Mouse (Mus musculus): Measurements from ENCODE around the gene Gm35315. TPM values are rescaled to one million over a fixed set of nuclear protein-coding genes. Genes with fewer than 3 reads are reported as not detected.

Gm35315 gene
- 0.11 and 0.16 TPM in 2 replicates for polyA plus RNA-seq (2014; fragmentation: Nextera tagmentation; extraction: Ambion mirVana)

GRCm38 (mm10) chr5:110094030-110094846 is at the start of gene Gm35315:
Gene Gm35315 (minus strand): TSS chr5:110094420.
- Histone ChIP-seq H3K27ac (replicated peaks in 1 of 2; ENCODE audit: control insufficient read depth in 1 of 2, insufficient read depth in 1 of 2, low read depth in 2 of 2, low read length in 2 of 2) (peak within 1 kb of the TSS in 1 of 2 experiments; percentile 10; a peak in 1 of 4 replicates), H3K9me3 (ENCODE audit: control insufficient read depth, low read length) (no peaks in the 10 kb centered on the region), H3K9ac (ENCODE audit: low read length) (peak within 1 kb of the TSS; percentile 64), H3K4me3 (ENCODE audit: control insufficient read depth in 1 of 2, insufficient read depth in 1 of 2, low read depth in 1 of 2, low read length in 2 of 2) (peak within 1 kb of the TSS; percentile 54 to 70), H3K27me3 (ENCODE audit: control insufficient read depth, insufficient read depth, low read length) (no peaks in the 10 kb centered on the region), H3K4me2 (ENCODE audit: low read length) (peak within 1 kb of the TSS; percentile 69), H3K4me1 (ENCODE audit: control insufficient read depth in 2 of 2, insufficient read depth in 2 of 2, low read length in 2 of 2) (peaks cover 3 to 6% of the 10 kb centered on the region in 2 experiments; a peak in 3 of 4 replicates), H3K36me3 (ENCODE audit: control insufficient read depth, insufficient read depth, low read length) (no peaks in the 10 kb centered on the region)
- 1% methylated on average over 25 of the region's 25 CpGs for WGBS
- ATAC-seq (ENCODE audit: insufficient number of reproducible peaks, insufficient read depth, low FRiP score, low read depth), result peak; percentile 87

GRCm38 (mm10) chr5:110143007-110143406 is 48.8 kb upstream of the Gm35315 start:
- no peak for ATAC-seq (ENCODE audit: insufficient number of reproducible peaks, insufficient read depth, low FRiP score, low read depth)
- Histone ChIP-seq H3K27ac (replicated peaks in 1 of 2; ENCODE audit: control insufficient read depth in 1 of 2, insufficient read depth in 1 of 2, low read depth in 2 of 2, low read length in 2 of 2) (no peak overlapping the region), H3K9ac (ENCODE audit: low read length) (no peak overlapping the region), H3K4me1 (ENCODE audit: control insufficient read depth in 2 of 2, insufficient read depth in 2 of 2, low read length in 2 of 2) (0 out of 4 replicates have a peak, but pooled peaks cover 0 to 2% of the 10 kb centered on the region in 2 experiments), H3K36me3 (ENCODE audit: control insufficient read depth, insufficient read depth, low read length) (peaks cover 85% of the 10 kb centered on the region), H3K4me2 (ENCODE audit: low read length) (no peak overlapping the region), H3K27me3 (ENCODE audit: control insufficient read depth, insufficient read depth, low read length) (no peaks in the 10 kb centered on the region), H3K9me3 (ENCODE audit: control insufficient read depth, low read length) (no peaks in the 10 kb centered on the region), H3K4me3 (ENCODE audit: control insufficient read depth in 1 of 2, insufficient read depth in 1 of 2, low read depth in 1 of 2, low read length in 2 of 2) (no peak overlapping the region)
- WGBS, result 88% methylated on average over 5 of the region's 5 CpGs

GRCm38 (mm10) chr5:110142309-110142708 is 48.1 kb upstream of the Gm35315 start:
- ATAC-seq (ENCODE audit: insufficient number of reproducible peaks, insufficient read depth, low FRiP score, low read depth), result no peak
- WGBS, result 92% methylated on average over 2 of the region's 2 CpGs
- H3K36me3 ChIP-seq (ENCODE audit: control insufficient read depth, insufficient read depth, low read length), result peaks cover 78% of the 10 kb centered on the region

GRCm38 (mm10) chr5:110140424-110140823 is 46.2 kb upstream of the Gm35315 start:
- Histone ChIP-seq H3K9me3 (ENCODE audit: control insufficient read depth, low read length) (no peaks in the 10 kb centered on the region), H3K4me2 (ENCODE audit: low read length) (no peak overlapping the region), H3K36me3 (ENCODE audit: control insufficient read depth, insufficient read depth, low read length) (peaks cover 60% of the 10 kb centered on the region), H3K27me3 (ENCODE audit: control insufficient read depth, insufficient read depth, low read length) (no peaks in the 10 kb centered on the region), H3K27ac (replicated peaks in 1 of 2; ENCODE audit: control insufficient read depth in 1 of 2, insufficient read depth in 1 of 2, low read depth in 2 of 2, low read length in 2 of 2) (no peak overlapping the region), H3K4me3 (ENCODE audit: control insufficient read depth in 1 of 2, insufficient read depth in 1 of 2, low read depth in 1 of 2, low read length in 2 of 2) (no peak overlapping the region), H3K9ac (ENCODE audit: low read length) (no peak overlapping the region), H3K4me1 (ENCODE audit: control insufficient read depth in 2 of 2, insufficient read depth in 2 of 2, low read length in 2 of 2) (0 out of 4 replicates have a peak, but pooled peaks cover 0 to 5% of the 10 kb centered on the region in 2 experiments)
- WGBS, result 83% methylated on average over 7 of the region's 7 CpGs
- no peak for ATAC-seq (ENCODE audit: insufficient number of reproducible peaks, insufficient read depth, low FRiP score, low read depth)

More at GRCm38 (mm10) chr5:110142309-110142708, 48.1 kb upstream of the Gm35315 start:
- Histone ChIP-seq H3K4me1 (ENCODE audit: control insufficient read depth in 2 of 2, insufficient read depth in 2 of 2, low read length in 2 of 2) (0 out of 4 replicates have a peak, but pooled peaks cover 0 to 5% of the 10 kb centered on the region in 2 experiments), H3K27ac (replicated peaks in 1 of 2; ENCODE audit: control insufficient read depth in 1 of 2, insufficient read depth in 1 of 2, low read depth in 2 of 2, low read length in 2 of 2) (no peak overlapping the region), H3K9me3 (ENCODE audit: control insufficient read depth, low read length) (no peaks in the 10 kb centered on the region), H3K4me2 (ENCODE audit: low read length) (no peak overlapping the region), H3K4me3 (ENCODE audit: control insufficient read depth in 1 of 2, insufficient read depth in 1 of 2, low read depth in 1 of 2, low read length in 2 of 2) (no peak overlapping the region), H3K9ac (ENCODE audit: low read length) (no peak overlapping the region), H3K27me3 (ENCODE audit: control insufficient read depth, insufficient read depth, low read length) (no peaks in the 10 kb centered on the region)

GRCm38 (mm10) chr5:110139325-110139724 is 45.1 kb upstream of the Gm35315 start:
- H3K27me3 ChIP-seq (ENCODE audit: control insufficient read depth, insufficient read depth, low read length), result no peaks in the 10 kb centered on the region
- no peak overlapping the region for H3K4me3 ChIP-seq (ENCODE audit: control insufficient read depth in 1 of 2, insufficient read depth in 1 of 2, low read depth in 1 of 2, low read length in 2 of 2)
- no peak for ATAC-seq (ENCODE audit: insufficient number of reproducible peaks, insufficient read depth, low FRiP score, low read depth)
- no peak overlapping the region for H3K27ac ChIP-seq (replicated peaks in 1 of 2; ENCODE audit: control insufficient read depth in 1 of 2, insufficient read depth in 1 of 2, low read depth in 2 of 2, low read length in 2 of 2)
- 91% methylated on average over 3 of the region's 3 CpGs for WGBS
- H3K9ac ChIP-seq (ENCODE audit: low read length), result no peak overlapping the region
- H3K4me1 ChIP-seq (ENCODE audit: control insufficient read depth in 2 of 2, insufficient read depth in 2 of 2, low read length in 2 of 2), result peaks cover 0 to 5% of the 10 kb centered on the region in 2 experiments; a peak in 1 of 4 replicates
- peaks cover 49% of the 10 kb centered on the region for H3K36me3 ChIP-seq (ENCODE audit: control insufficient read depth, insufficient read depth, low read length)
- H3K4me2 ChIP-seq (ENCODE audit: low read length), result no peak overlapping the region
- H3K9me3 ChIP-seq (ENCODE audit: control insufficient read depth, low read length), result no peaks in the 10 kb centered on the region

- Histone ChIP-seq H3K9me3 (ENCODE audit: control insufficient read depth, low read length) (peaks cover 5% of the 10 kb centered on the region; the same call in 1 of the 2 replicates), H3K27me3 (ENCODE audit: control insufficient read depth, insufficient read depth, low read length) (no peaks in the 10 kb centered on the region), H3K4me3 (ENCODE audit: control insufficient read depth in 1 of 2, insufficient read depth in 1 of 2, low read depth in 1 of 2, low read length in 2 of 2) (no peak overlapping the region), H3K9ac (ENCODE audit: low read length) (no peak overlapping the region), H3K4me2 (ENCODE audit: low read length) (no peak overlapping the region), H3K27ac (replicated peaks in 1 of 2; ENCODE audit: control insufficient read depth in 1 of 2, insufficient read depth in 1 of 2, low read depth in 2 of 2, low read length in 2 of 2) (no peak overlapping the region), H3K36me3 (ENCODE audit: control insufficient read depth, insufficient read depth, low read length) (peaks cover 37% of the 10 kb centered on the region), H3K4me1 (ENCODE audit: control insufficient read depth in 2 of 2, insufficient read depth in 2 of 2, low read length in 2 of 2) (peaks cover 0 to 5% of the 10 kb centered on the region in 2 experiments; a peak in 1 of 4 replicates)
- no peak for ATAC-seq (ENCODE audit: insufficient number of reproducible peaks, insufficient read depth, low FRiP score, low read depth)
- 86% methylated on average over 3 of the region's 3 CpGs for WGBS
These were observed 43.6 kb upstream of the Gm35315 start for GRCm38 (mm10) chr5:110137816-110138215.

GRCm38 (mm10) chr5:110136087-110136464 is 41.9 kb upstream of the Gm35315 start:
- H3K9ac ChIP-seq (ENCODE audit: low read length), result peak overlapping the region; percentile 90
- peak overlapping the region; percentile 86 for H3K4me2 ChIP-seq (ENCODE audit: low read length)
- no peaks in the 10 kb centered on the region for H3K27me3 ChIP-seq (ENCODE audit: control insufficient read depth, insufficient read depth, low read length)
- ATAC-seq (ENCODE audit: insufficient number of reproducible peaks, insufficient read depth, low FRiP score, low read depth), result no peak
- 3% methylated on average over 18 of the region's 18 CpGs for whole genome bisulfite sequencing
- peaks cover 24% of the 10 kb centered on the region for H3K36me3 ChIP-seq (ENCODE audit: control insufficient read depth, insufficient read depth, low read length)
- H3K27ac ChIP-seq (replicated peaks in 1 of 2; ENCODE audit: control insufficient read depth in 1 of 2, insufficient read depth in 1 of 2, low read depth in 2 of 2, low read length in 2 of 2), result peak overlapping the region; percentile 49 to 75; a peak in 3 of 4 replicates
- H3K9me3 ChIP-seq (ENCODE audit: control insufficient read depth, low read length), result peaks cover 5% of the 10 kb centered on the region; the same call in 1 of the 2 replicates
- H3K4me1 ChIP-seq (ENCODE audit: control insufficient read depth in 2 of 2, insufficient read depth in 2 of 2, low read length in 2 of 2), result peaks cover 0 to 5% of the 10 kb centered on the region in 2 experiments; a peak in 1 of 4 replicates
- H3K4me3 ChIP-seq (ENCODE audit: control insufficient read depth in 1 of 2, insufficient read depth in 1 of 2, low read depth in 1 of 2, low read length in 2 of 2), result peak overlapping the region; percentile 89 to 92
